Mouse (Mus musculus): ENCODE results near the gene Pgs1. TPM values are rescaled to one million over a fixed set of nuclear protein-coding genes. Genes with fewer than 3 reads are reported as not detected.
A peak's percentile ranks its signal among the peaks of the same experiment; 100 is the strongest.

Gene Pgs1
- polyA plus RNA-seq, 1 experiment from 2014 or later, result 30.6 TPM

DNA sequence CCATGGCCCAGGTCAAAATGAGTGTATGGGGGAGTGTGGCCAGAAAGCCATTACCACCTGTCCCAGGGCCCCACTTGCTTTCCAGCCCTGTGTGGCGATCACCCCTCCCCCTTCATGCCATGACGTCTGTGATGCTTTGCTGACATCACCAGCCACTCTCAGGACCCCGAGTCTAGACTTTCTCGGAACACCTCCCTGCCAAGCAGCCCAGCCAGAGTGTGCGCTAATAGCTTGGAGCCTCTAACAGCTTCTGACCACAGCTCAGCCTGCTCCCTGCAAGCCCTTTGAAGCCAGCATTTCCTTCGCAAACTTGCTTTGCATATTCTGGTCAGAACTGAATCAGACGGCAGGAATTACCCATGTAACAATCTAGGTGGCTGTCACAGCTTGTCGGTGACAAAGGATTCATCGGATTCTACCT is 20.5 kb upstream of the Pgs1 start:
- Histone ChIP-seq H3K9me3 (ENCODE audit: control insufficient read depth, low read depth, low read length) (no peaks in the 10 kb centered on the region), H3K9ac (replicated peaks; ENCODE audit: low read depth, low read length) (no peak overlapping the region; the same call in 1 of the 2 replicates), H3K4me2 (replicated peaks; ENCODE audit: low read depth, low read length) (peak overlapping the region; percentile 98; the same call in 1 of the 2 replicates), H3K27ac (ENCODE audit: low read length) (no peak overlapping the region), H3K36me3 (ENCODE audit: control insufficient read depth, insufficient read depth, low read length) (peaks cover 7% of the 10 kb centered on the region; the same call in 1 of the 2 replicates), H3K27me3 (ENCODE audit: control insufficient read depth, insufficient read depth, low read length) (no peaks in the 10 kb centered on the region), H3K4me3 (ENCODE audit: low read depth, low read length) (no peak overlapping the region), H3K4me1 (ENCODE audit: control insufficient read depth, insufficient read depth, low read length) (peaks cover 61% of the 10 kb centered on the region)
- no peak for ATAC-seq (ENCODE audit: insufficient number of reproducible peaks, insufficient read depth, low FRiP score, low read depth)
- 32% methylated on average over 9 of the region's 9 CpGs for WGBS

DNA sequence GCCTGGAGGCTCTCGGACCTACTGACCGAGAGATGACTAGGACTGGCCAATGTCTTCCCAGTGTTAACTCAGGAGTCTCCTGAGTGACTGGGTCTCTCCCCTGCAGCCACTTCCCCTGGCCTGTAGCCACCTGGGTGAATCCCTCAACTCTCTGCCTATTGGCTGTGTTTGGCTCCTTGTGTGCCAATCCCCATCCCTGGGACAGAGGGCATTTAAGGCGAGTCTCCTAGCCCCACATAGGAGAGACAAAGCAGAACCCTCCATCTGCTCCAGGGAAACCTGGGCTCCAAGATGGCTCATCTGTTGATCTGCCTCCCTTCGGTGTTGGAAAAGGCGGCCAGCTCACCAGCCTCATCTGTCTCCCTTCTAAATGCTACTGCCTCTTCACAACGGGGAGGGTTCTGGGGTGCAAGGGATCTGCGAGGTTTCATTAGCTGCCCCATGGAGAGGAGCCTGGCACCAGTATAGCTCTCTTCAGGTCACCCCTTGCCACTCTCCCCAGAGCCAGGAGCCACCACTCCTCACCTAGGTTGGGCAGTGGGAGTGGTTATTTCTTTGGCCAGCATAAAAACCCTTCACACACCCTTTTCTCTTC is 19.5 kb upstream of the Pgs1 start:
- H3K9ac ChIP-seq (replicated peaks; ENCODE audit: low read depth, low read length), result no peak overlapping the region
- peak overlapping the region; percentile 98 for H3K4me2 ChIP-seq (replicated peaks; ENCODE audit: low read depth, low read length)
- H3K27me3 ChIP-seq (ENCODE audit: control insufficient read depth, insufficient read depth, low read length), result no peaks in the 10 kb centered on the region
- no peak for ATAC-seq (ENCODE audit: insufficient number of reproducible peaks, insufficient read depth, low FRiP score, low read depth)
- no peak overlapping the region for H3K27ac ChIP-seq (ENCODE audit: low read length)
- WGBS, result 40% methylated on average over 7 of the region's 7 CpGs
- H3K9me3 ChIP-seq (ENCODE audit: control insufficient read depth, low read depth, low read length), result no peaks in the 10 kb centered on the region
- H3K4me1 ChIP-seq (ENCODE audit: control insufficient read depth, insufficient read depth, low read length), result peaks cover 56% of the 10 kb centered on the region
- peak overlapping the region; percentile 46; the same call in 1 of the 2 replicates for H3K4me3 ChIP-seq (ENCODE audit: low read depth, low read length)
- H3K36me3 ChIP-seq (ENCODE audit: control insufficient read depth, insufficient read depth, low read length), result peaks cover 7% of the 10 kb centered on the region; the same call in 1 of the 2 replicates

DNA sequence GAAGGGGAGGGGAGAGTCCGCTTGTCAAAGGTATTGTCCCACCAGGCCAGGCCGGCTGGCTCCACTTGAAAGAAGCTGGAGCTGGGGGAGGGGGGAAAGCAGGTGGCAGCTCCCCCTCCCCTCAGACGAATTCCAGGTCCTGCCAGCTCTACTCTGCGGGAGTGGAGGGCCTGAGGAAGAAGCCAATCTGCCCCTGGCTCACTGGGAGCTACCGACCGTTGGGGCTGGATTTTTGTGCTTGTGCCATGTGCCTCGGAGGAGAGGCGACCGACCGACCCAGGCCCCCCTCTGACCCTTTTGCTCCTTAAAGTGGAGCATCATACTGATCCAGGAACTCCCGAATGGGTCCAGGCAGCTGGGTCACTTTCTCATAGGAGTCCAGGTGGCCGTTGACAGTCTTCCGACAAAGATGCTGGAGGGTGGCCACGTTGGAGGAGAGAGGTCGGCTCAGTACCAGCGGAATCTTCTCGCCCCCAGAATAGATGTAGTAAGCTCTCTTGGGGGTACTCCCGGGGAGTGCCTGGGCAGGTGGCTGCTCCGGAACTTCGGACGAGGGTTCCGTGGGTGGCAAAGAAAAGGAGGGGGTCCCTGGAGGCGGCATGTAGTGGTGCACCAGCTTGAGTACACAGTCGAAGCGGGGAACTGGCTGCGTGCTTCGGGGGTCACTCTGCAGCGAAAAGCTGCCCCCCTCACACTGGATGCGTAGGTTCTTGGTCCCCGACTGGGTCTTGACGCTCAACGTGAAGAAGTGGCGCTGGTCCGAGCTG is 18.7 kb upstream of the Pgs1 start:
- no peaks in the 10 kb centered on the region for H3K9me3 ChIP-seq (ENCODE audit: control insufficient read depth, low read depth, low read length)
- peak overlapping the region; percentile 98 for H3K4me2 ChIP-seq (replicated peaks; ENCODE audit: low read depth, low read length)
- no peak for ATAC-seq (ENCODE audit: insufficient number of reproducible peaks, insufficient read depth, low FRiP score, low read depth)
- H3K4me3 ChIP-seq (ENCODE audit: low read depth, low read length), result peak overlapping the region; percentile 46
- H3K27ac ChIP-seq (ENCODE audit: low read length), result no peak overlapping the region
- no peaks in the 10 kb centered on the region for H3K27me3 ChIP-seq (ENCODE audit: control insufficient read depth, insufficient read depth, low read length)
- 8% methylated on average over 32 of the region's 34 CpGs for WGBS
- H3K36me3 ChIP-seq (ENCODE audit: control insufficient read depth, insufficient read depth, low read length), result peaks cover 7% of the 10 kb centered on the region; the same call in 1 of the 2 replicates
- H3K9ac ChIP-seq (replicated peaks; ENCODE audit: low read depth, low read length), result peak overlapping the region; percentile 83
- H3K4me1 ChIP-seq (ENCODE audit: control insufficient read depth, insufficient read depth, low read length), result peaks cover 47% of the 10 kb centered on the region

DNA sequence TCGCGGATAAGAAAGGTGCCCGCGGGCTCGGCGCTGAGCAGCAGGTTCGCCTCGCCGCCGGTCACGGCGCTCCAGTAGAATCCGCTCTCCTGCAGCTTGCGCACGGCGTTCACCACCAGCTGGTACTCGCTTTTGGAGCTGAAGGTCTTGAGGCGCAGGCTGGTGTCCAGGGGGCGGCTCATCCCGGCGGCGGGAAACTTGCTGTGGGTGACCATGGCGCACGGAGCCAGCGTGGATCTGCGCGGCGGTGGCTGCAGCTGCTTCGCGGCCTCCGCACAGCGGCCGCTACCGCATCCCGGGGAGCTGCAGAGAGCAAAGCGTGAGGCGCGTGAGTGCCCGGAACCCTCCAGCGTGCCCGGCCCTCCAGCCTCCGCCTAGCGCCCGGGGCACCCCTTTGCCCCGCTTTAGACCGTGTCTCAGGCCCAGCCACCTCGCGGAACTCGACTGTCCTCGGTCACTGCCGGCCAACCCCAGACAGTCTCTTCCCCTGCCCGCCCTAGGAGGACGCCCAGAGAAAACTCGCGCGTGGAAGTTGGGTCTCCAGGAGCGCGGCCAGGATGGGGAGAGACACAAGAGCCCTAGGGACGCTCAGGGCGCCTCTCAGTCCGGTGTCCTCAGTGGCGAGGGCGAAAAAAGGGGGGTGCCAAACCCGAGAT is 17.9 kb upstream of the Pgs1 start:
- WGBS, result under 1% methylated on average over 59 of the region's 64 CpGs
- H3K27ac ChIP-seq (ENCODE audit: low read length), result peak overlapping the region; percentile 94
- no peaks in the 10 kb centered on the region for H3K9me3 ChIP-seq (ENCODE audit: control insufficient read depth, low read depth, low read length)
- no peak for ATAC-seq (ENCODE audit: insufficient number of reproducible peaks, insufficient read depth, low FRiP score, low read depth)
- H3K27me3 ChIP-seq (ENCODE audit: control insufficient read depth, insufficient read depth, low read length), result no peaks in the 10 kb centered on the region
- peaks cover 40% of the 10 kb centered on the region for H3K4me1 ChIP-seq (ENCODE audit: control insufficient read depth, insufficient read depth, low read length)
- peaks cover 7% of the 10 kb centered on the region; the same call in 1 of the 2 replicates for H3K36me3 ChIP-seq (ENCODE audit: control insufficient read depth, insufficient read depth, low read length)
- peak overlapping the region; percentile 46 for H3K4me3 ChIP-seq (ENCODE audit: low read depth, low read length)
- peak overlapping the region; percentile 83 for H3K9ac ChIP-seq (replicated peaks; ENCODE audit: low read depth, low read length)
- peak overlapping the region; percentile 98 for H3K4me2 ChIP-seq (replicated peaks; ENCODE audit: low read depth, low read length)

DNA sequence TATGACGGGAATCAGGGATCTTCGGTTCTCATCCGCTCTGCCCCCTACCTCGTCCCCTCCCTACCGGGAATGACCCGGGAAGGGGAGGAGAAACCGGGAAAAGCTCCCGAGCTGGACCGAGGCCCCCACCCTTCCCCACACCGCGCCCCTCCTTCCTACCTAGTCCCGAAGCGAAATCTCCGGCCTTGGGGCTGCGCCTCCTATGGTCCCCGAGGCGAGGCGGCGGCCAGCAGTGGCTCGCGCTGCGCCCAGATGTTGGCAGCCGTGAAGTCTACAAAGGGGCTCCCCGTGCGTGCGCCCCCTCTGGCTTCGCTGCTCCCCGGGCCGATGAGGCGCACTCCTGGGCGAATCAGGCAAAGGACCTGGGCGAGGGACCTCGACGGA is 17.4 kb upstream of the Pgs1 start:
- H3K4me2 ChIP-seq (replicated peaks; ENCODE audit: low read depth, low read length), result peak overlapping the region; percentile 98
- peaks cover 37% of the 10 kb centered on the region for H3K4me1 ChIP-seq (ENCODE audit: control insufficient read depth, insufficient read depth, low read length)
- H3K27me3 ChIP-seq (ENCODE audit: control insufficient read depth, insufficient read depth, low read length), result no peaks in the 10 kb centered on the region
- peaks cover 7% of the 10 kb centered on the region; the same call in 1 of the 2 replicates for H3K36me3 ChIP-seq (ENCODE audit: control insufficient read depth, insufficient read depth, low read length)
- peak overlapping the region; percentile 46 for H3K4me3 ChIP-seq (ENCODE audit: low read depth, low read length)
- no peaks in the 10 kb centered on the region for H3K9me3 ChIP-seq (ENCODE audit: control insufficient read depth, low read depth, low read length)
- no peak; the same call in 1 of the 2 replicates for ATAC-seq (ENCODE audit: insufficient number of reproducible peaks, insufficient read depth, low FRiP score, low read depth)
- under 1% methylated on average over 34 of the region's 34 CpGs for WGBS
- peak overlapping the region; percentile 83 for H3K9ac ChIP-seq (replicated peaks; ENCODE audit: low read depth, low read length)
- H3K27ac ChIP-seq (ENCODE audit: low read length), result peak overlapping the region; percentile 94

DNA sequence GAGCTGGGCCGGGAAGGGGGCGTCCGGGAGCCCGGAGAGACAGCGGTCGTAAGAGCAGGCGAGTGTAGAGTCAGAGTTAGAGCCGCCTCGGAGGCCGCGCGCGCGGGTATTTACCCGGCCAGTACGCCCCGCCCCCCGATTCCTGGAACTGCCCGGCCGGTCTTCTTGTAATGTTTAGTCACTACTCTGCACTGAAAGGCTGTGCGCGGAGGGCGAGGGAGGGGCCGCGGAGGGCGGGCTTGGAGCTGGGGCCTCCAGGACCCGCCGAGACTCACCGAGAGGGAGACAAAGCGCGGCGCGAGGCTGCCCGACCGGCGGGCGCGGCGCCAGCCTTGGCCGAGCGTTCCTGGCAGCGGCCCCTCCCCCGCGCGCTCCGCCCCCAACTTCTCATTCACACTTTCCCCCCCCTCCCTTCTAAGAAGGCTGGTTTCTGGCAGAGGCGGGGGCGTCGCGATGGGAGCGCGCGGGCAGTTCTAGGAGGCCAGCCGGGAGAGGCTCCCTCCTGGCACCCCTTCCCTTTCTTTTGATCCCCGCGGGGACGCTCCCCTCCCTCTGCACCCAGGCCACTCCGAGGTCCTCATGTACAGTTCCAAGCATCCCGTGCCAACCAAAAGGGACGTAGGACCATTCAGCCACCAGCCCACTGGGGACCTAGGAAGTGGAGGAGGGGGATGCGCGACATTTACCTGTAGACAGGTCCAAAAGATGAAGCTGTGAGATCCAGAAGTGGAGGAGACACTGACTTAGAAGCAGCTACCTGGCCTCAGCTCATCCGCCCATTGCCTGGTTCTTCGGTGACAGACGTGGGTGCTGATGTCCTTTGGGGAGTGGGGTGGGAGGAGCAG is 16.8 kb upstream of the Pgs1 start:
- ATAC-seq (ENCODE audit: insufficient number of reproducible peaks, insufficient read depth, low FRiP score, low read depth), result peak; percentile 94
- no peaks in the 10 kb centered on the region for H3K27me3 ChIP-seq (ENCODE audit: control insufficient read depth, insufficient read depth, low read length)
- peaks cover 7% of the 10 kb centered on the region; the same call in 1 of the 2 replicates for H3K36me3 ChIP-seq (ENCODE audit: control insufficient read depth, insufficient read depth, low read length)
- no peaks in the 10 kb centered on the region for H3K9me3 ChIP-seq (ENCODE audit: control insufficient read depth, low read depth, low read length)
- H3K4me2 ChIP-seq (replicated peaks; ENCODE audit: low read depth, low read length), result peak overlapping the region; percentile 98
- H3K4me3 ChIP-seq (ENCODE audit: low read depth, low read length), result peak overlapping the region; percentile 46
- WGBS, result under 1% methylated on average over 65 of the region's 65 CpGs
- H3K27ac ChIP-seq (ENCODE audit: low read length), result peak overlapping the region; percentile 94
- H3K4me1 ChIP-seq (ENCODE audit: control insufficient read depth, insufficient read depth, low read length), result peaks cover 33% of the 10 kb centered on the region
- peak overlapping the region; percentile 83 for H3K9ac ChIP-seq (replicated peaks; ENCODE audit: low read depth, low read length)

DNA sequence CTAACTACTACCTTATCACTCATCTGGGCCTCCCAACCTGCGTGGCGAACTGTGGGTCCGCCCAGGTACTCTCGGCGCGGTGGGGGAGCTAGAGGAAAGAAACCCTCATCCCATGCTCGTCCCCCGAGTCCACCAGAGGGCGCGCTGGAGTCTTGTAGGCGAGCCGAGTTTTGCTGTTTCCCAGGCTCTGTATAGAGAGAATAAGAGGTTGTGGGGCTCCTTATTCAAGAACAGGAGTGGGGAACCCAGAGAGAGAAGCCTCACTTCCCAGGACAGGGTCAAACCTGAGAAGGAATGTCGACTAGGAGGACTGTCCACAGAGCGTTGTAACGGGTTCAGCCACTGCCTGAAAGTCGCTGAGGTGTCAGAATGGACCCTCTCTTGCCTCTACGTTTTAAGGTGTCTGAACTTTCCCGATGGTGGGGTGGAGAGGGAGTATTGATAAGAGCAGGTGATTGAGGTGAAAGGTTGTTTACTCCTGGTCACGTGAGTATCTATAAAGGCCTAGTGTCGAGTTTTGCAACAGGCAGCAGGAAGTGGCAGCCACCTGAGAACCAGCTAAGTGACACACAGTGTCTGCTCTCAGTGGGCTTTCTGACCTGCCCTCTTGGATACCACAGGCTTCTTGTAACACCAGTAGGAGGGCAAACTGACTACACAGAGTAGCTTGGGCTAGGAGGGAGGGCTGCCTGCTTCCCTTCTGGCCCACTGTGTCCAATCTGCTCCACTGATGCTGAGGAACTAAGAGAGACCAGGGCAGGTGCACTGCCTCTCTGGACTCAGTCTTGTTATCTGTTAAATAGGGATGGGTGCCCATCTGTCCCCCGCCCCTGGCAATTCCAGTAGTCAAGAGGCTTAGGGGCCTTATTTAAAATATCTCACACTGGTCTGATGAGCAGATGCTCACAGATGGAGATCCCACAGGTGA is 15.9 kb upstream of the Pgs1 start, which contains the start of gene Socs3:
Socs3 (minus strand) TSS at position 103 of the 928 bp plus-strand sequence.
- peak within 1 kb of the TSS; percentile 83 for H3K9ac ChIP-seq (replicated peaks; ENCODE audit: low read depth, low read length)
- H3K4me1 ChIP-seq (ENCODE audit: control insufficient read depth, insufficient read depth, low read length), result peaks cover 31% of the 10 kb centered on the region
- peak within 1 kb of the TSS; percentile 46 for H3K4me3 ChIP-seq (ENCODE audit: low read depth, low read length)
- peaks cover 7% of the 10 kb centered on the region; the same call in 1 of the 2 replicates for H3K36me3 ChIP-seq (ENCODE audit: control insufficient read depth, insufficient read depth, low read length)
- 9% methylated on average over 21 of the region's 21 CpGs for WGBS
- peak; percentile 38 for ATAC-seq (ENCODE audit: insufficient number of reproducible peaks, insufficient read depth, low FRiP score, low read depth)
- peak within 1 kb of the TSS; percentile 98 for H3K4me2 ChIP-seq (replicated peaks; ENCODE audit: low read depth, low read length)
- no peaks in the 10 kb centered on the region for H3K9me3 ChIP-seq (ENCODE audit: control insufficient read depth, low read depth, low read length)
- peak within 1 kb of the TSS; percentile 94 for H3K27ac ChIP-seq (ENCODE audit: low read length)
- H3K27me3 ChIP-seq (ENCODE audit: control insufficient read depth, insufficient read depth, low read length), result no peaks in the 10 kb centered on the region
